Mouse (Mus musculus): ENCODE results near the gene Gipc2.

DNA sequence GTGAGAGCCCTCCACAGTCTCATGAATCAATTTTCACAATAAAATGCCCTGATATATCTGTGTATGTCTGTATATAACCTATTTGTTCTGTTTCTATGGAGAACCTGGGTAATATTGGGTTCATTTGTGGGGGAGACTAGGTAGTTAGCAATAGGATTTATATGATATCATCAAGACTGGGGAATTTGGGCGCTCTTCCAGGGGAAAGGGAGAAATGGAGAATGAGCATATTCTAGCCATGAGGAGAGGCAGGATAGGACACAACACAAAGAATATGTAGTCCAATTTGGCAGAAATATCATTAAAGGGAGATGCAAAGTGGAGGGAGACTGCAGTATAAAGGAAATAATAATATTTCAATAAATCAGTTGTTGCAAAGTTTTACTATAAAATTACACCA is 97.7 kb downstream of the Gipc2 start:
- TF ChIP-seq GATA1 (IDR thresholded peaks at IDR 0.05; ENCODE audit: borderline replicate concordance, low read length): no peak
- no peak for TF ChIP-seq CTCF (IDR thresholded peaks at IDR 0.05; ENCODE audit: low read depth, low read length)
- TF ChIP-seq TAL1 (conservative IDR thresholded peaks at IDR 0.05; ENCODE audit: low read depth, low read length): no peak
- no peak for TF ChIP-seq POLR2AphosphoS5 (IDR thresholded peaks at IDR 0.05; ENCODE audit: insufficient replicate concordance, low read depth, low read length)
- no peak for TF ChIP-seq GATA2 (IDR thresholded peaks at IDR 0.05; ENCODE audit: borderline replicate concordance, low read depth, low read length)

Measured in G1E (cell line).